Mouse (Mus musculus) kidney, postnatal 0 days (tissue): ENCODE data around the gene Fam50a. TPM values are rescaled to one million over a fixed set of nuclear protein-coding genes. Genes with fewer than 3 reads are reported as not detected.
"Not testable (repeated sequence)": the region's sequence is repeated elsewhere in the genome, so short reads cannot be mapped to it uniquely, and the experiment has no call there.

Experiments used
- ATAC-seq: fragments of 200-750 bp; cut with Nextera tagmentation; replicated peaks from 2 replicates; pipeline ENCODE4 v1.8.0; 2017; ENCODE audit warnings: low read depth, moderate number of reproducible peaks, moderate TSS enrichment, moderate library complexity; ENCODE audit not compliant: low FRiP score
- DNase-seq: peaks from one replicate; pipeline ENCODE4 v3.0.0-alpha.2; 2016; ENCODE audit warnings: low spot score
- H3K27ac ChIP-seq: fragments of 300-500 bp; sonication (generic); 2 replicates; pipeline ENCODE4 v1.5.1; 2014; ENCODE audit warnings: mild to moderate bottlenecking
- H3K27me3 ChIP-seq: fragments of 300-500 bp; sonication (generic); 2 replicates; pipeline ENCODE4 v1.6.1; 2014; ENCODE audit warnings: low read length, mixed read lengths; ENCODE audit not compliant: insufficient read depth
- H3K36me3 ChIP-seq: fragments of 300-500 bp; sonication (generic); 2 replicates; pipeline ENCODE4 v1.6.1; 2014; ENCODE audit warnings: low read length, mixed read lengths; ENCODE audit not compliant: insufficient read depth
- H3K4me1 ChIP-seq: fragments of 300-500 bp; sonication (generic); replicated peaks from 2 replicates; pipeline ENCODE4 v1.6.1; 2014; ENCODE audit warnings: antibody characterized with exemption, low read length, mixed read lengths; ENCODE audit not compliant: insufficient read depth
- H3K4me2 ChIP-seq: fragments of 300-500 bp; sonication (generic); 2 replicates; pipeline ENCODE4 v1.6.1; 2014; ENCODE audit warnings: mild to moderate bottlenecking, low read length, moderate library complexity, mixed read lengths
- H3K4me3 ChIP-seq: fragments of 300-500 bp; sonication (generic); replicated peaks from 2 replicates; pipeline ENCODE4 v1.5.1; 2014; ENCODE audit warnings: low read depth, low read length
- H3K9ac ChIP-seq: fragments of 300-500 bp; sonication (generic); 2 replicates; pipeline ENCODE4 v1.6.1; 2014; ENCODE audit warnings: low read depth, low read length
- H3K9me3 ChIP-seq: fragments of 300-500 bp; sonication (generic); replicated peaks from 2 replicates; pipeline ENCODE4 v1.6.1; 2016; ENCODE audit warnings: low read length, inconsistent platforms, mixed read lengths
- CTCF ChIP-seq: IDR thresholded peaks from 2 replicates; pipeline ENCODE4 v1.5.1; 2016; ENCODE audit warnings: antibody characterized with exemption, low read depth, mild to moderate bottlenecking, moderate library complexity
- WGBS: fragments of 180-500 bp; shearing (Covaris S2); extraction: QIAGEN DNeasy Blood & Tissue Kit; methylation state at CpG from one replicate; pipeline ENCODE4 v1.1.7; 2014; 5-methylcytosine and 5-hydroxymethylcytosine counted together
- polyA plus RNA-seq: library from polyadenylated mRNA; unstranded; fragments of >200 nt; fragmentation: Nextera tagmentation; extraction: Ambion mirVana; gene quantifications from 2 replicates; pipeline ENCODE4 v1.2.1, GENCODE M21; 2015

Fam50a gene
- polyA plus RNA-seq, 1 experiment from 2014 or later: 49.6 TPM

GRCm38 (mm10) chrX:74329215-74329671 is 16.4 kb downstream of the Fam50a start:
- H3K9me3 ChIP-seq: no peaks in the 10 kb centered on the region
- 37% methylated on average over 10 of the region's 10 CpGs for WGBS
- H3K4me3 ChIP-seq: peak overlapping the region; percentile 38
- H3K36me3 ChIP-seq: no peaks in the 10 kb centered on the region
- no peak for DNase-seq
- H3K27me3 ChIP-seq: no peaks in the 10 kb centered on the region
- TF ChIP-seq CTCF: no peak
- no peaks in the 10 kb centered on the region for H3K4me1 ChIP-seq
- ATAC-seq: peak; percentile 43
- H3K27ac ChIP-seq: no peak overlapping the region
- H3K9ac ChIP-seq: peak overlapping the region; percentile 70
- peak overlapping the region; percentile 61 for H3K4me2 ChIP-seq

GRCm38 (mm10) chrX:74330166-74330930 is 17.5 kb downstream of the Fam50a start:
- H3K4me1 ChIP-seq: no peaks in the 10 kb centered on the region
- H3K9me3 ChIP-seq: no peaks in the 10 kb centered on the region
- ATAC-seq (no peak), DNase-seq (no peak)
- no peak for TF ChIP-seq CTCF
- H3K9ac ChIP-seq: no peak overlapping the region
- H3K4me2 ChIP-seq: peak overlapping the region; percentile 61
- no peak overlapping the region; the same call in 1 of the 2 replicates for H3K4me3 ChIP-seq
- 50% methylated on average over 2 of the region's 2 CpGs for WGBS
- H3K27ac ChIP-seq: no peak overlapping the region
- H3K27me3 ChIP-seq: no peaks in the 10 kb centered on the region
- H3K36me3 ChIP-seq: 0 out of 2 replicates have a peak, but pooled peaks cover 4% of the 10 kb centered on the region

GRCm38 (mm10) chrX:74352645-74353466 is 40.0 kb downstream of the Fam50a start:
- WGBS: 32% methylated on average over 13 of the region's 13 CpGs
- Histone ChIP-seq H3K36me3 (no peaks in the 10 kb centered on the region), H3K27ac (peak overlapping the region; percentile 36; the same call in 1 of the 2 replicates), H3K4me3 (peak overlapping the region; percentile 47), H3K4me2 (peak overlapping the region; percentile 58), H3K9me3 (no peaks in the 10 kb centered on the region), H3K27me3 (no peaks in the 10 kb centered on the region), H3K4me1 (no peaks in the 10 kb centered on the region), H3K9ac (peak overlapping the region; percentile 53)
- DNase-seq (no peak), ATAC-seq (no peak)
- no peak for TF ChIP-seq CTCF

- Histone ChIP-seq H3K36me3 (no peaks in the 10 kb centered on the region), H3K27me3 (no peaks in the 10 kb centered on the region), H3K9ac (peak within 1 kb of the TSS; percentile 53), H3K4me2 (peak within 1 kb of the TSS; percentile 58), H3K4me1 (no peaks in the 10 kb centered on the region), H3K4me3 (peak within 1 kb of the TSS; percentile 47), H3K9me3 (no peaks in the 10 kb centered on the region), H3K27ac (peak within 1 kb of the TSS; percentile 36; the same call in 1 of the 2 replicates)
- ATAC-seq: peak; percentile 72
- TF ChIP-seq CTCF: no peak
- 19% methylated on average over 11 of the region's 22 CpGs for WGBS
- peak; percentile 87 for DNase-seq
Measured at GRCm38 (mm10) chrX:74353467-74353770, 40.6 kb downstream of the Fam50a start, which contains the start of gene Lage3. Gene Lage3 (minus strand): TSS chrX:74353618.

- not testable (repeated sequence) for DNase-seq, H3K4me1 ChIP-seq, H3K36me3 ChIP-seq, ATAC-seq, H3K4me2 ChIP-seq, H3K4me3 ChIP-seq, H3K9ac ChIP-seq, H3K27ac ChIP-seq, H3K9me3 ChIP-seq, H3K27me3 ChIP-seq
- 100% methylated on average over 3 of the region's 3 CpGs for WGBS
Measured at GRCm38 (mm10) chrX:74357069-74357468, 44.2 kb downstream of the Fam50a start.

GRCm38 (mm10) chrX:74359171-74359570 is 46.3 kb downstream of the Fam50a start:
- 48% methylated on average over 11 of the region's 11 CpGs for WGBS
- no peak for ATAC-seq
- peak; percentile 1 for DNase-seq
- Histone ChIP-seq H3K9me3 (no peaks in the 10 kb centered on the region), H3K4me1 (no peaks in the 10 kb centered on the region), H3K27me3 (no peaks in the 10 kb centered on the region), H3K4me2 (no peak overlapping the region), H3K9ac (no peak overlapping the region), H3K27ac (no peak overlapping the region), H3K36me3 (no peaks in the 10 kb centered on the region), H3K4me3 (no peak overlapping the region)
- TF ChIP-seq CTCF: no peak
